Mouse (Mus musculus): ENCODE data around the gene Ralgps1. TPM values are rescaled to one million over a fixed set of nuclear protein-coding genes. Genes with fewer than 3 reads are reported as not detected.

Ralgps1 gene
- total and polyA plus RNA-seq, 3 experiments: 0.62 to 2.1 (median 1.5) TPM

GRCm38 (mm10) chr2:33350921-33351320 lies 20.4 kb downstream of the Ralgps1 start:
- Histone ChIP-seq H3K79me2 (replicated peaks; ENCODE audit: control insufficient read depth, extremely low read depth, insufficient read depth, poor library complexity, severe bottlenecking) (no peaks in the 10 kb centered on the region), H3K27me3 (replicated peaks) (no peaks in the 10 kb centered on the region), H3K4me2 (ENCODE audit: insufficient read depth, low read depth, poor library complexity, severe bottlenecking) (no peak overlapping the region), H3K9ac (ENCODE audit: insufficient read depth, low read depth) (no peak overlapping the region), H3K27ac (ENCODE audit: insufficient read depth, low read depth) (no peak overlapping the region), H3K9me3 (replicated peaks; ENCODE audit: low read length) (no peaks in the 10 kb centered on the region), H3K36me3 (replicated peaks in 1 of 2; ENCODE audit: control insufficient read depth in 1 of 2, insufficient read depth in 1 of 2, low read length in 1 of 2) (no peaks in the 10 kb centered on the region), H3K4me3 (replicated peaks in 1 of 3; ENCODE audit: low read depth in 2 of 3, low read length in 2 of 3, poor library complexity in 1 of 3) (no peak overlapping the region), H3K4me1 (ENCODE audit: control insufficient read depth in 1 of 2, insufficient read depth in 2 of 2) (peaks cover 10 to 53% of the 10 kb centered on the region in 2 experiments)
- dilution Hi-C loops (cut with MboI; ENCODE audit: extremely low pct_ligation_motif_present, extremely low pct_unique_long_range_greater_than_20kb, low sequenced_read_pairs): no loop called here
- DNase-seq (ENCODE audit: extremely low read depth): no peak
- TF ChIP-seq POLR2AphosphoS2 (IDR thresholded peaks at IDR 0.05; ENCODE audit: low read depth, low read length): no peak
- TF ChIP-seq RCOR1 (conservative IDR thresholded peaks at IDR 0.05; ENCODE audit: low read depth, low read length): no peak
- TF ChIP-seq ZNF384 (IDR thresholded peaks at IDR 0.05; ENCODE audit: low read depth, low read length): no peak
- no peak for TF ChIP-seq NELFE (IDR thresholded peaks at IDR 0.05; ENCODE audit: low read depth, low read length)
- no peak for TF ChIP-seq USF1 (IDR thresholded peaks at IDR 0.05; ENCODE audit: low read depth, low read length)
- no peak for TF ChIP-seq JUND (conservative IDR thresholded peaks at IDR 0.05; ENCODE audit: low read depth, low read length)
- TF ChIP-seq HCFC1 (IDR thresholded peaks at IDR 0.05; ENCODE audit: low read depth, low read length): no peak
- no peak for TF ChIP-seq PAX5 (IDR thresholded peaks at IDR 0.05; ENCODE audit: low read length)
- TF ChIP-seq BHLHE40 (IDR thresholded peaks at IDR 0.05; ENCODE audit: low read depth, low read length): no peak
- TF ChIP-seq MYC (IDR thresholded peaks at IDR 0.05; ENCODE audit: low read depth, low read length): no peak
- no peak for TF ChIP-seq USF2 (conservative IDR thresholded peaks at IDR 0.05; ENCODE audit: low read depth, low read length)
- no peak for TF ChIP-seq CTCF (conservative IDR thresholded peaks at IDR 0.05 in 1 of 2, IDR thresholded peaks at IDR 0.05 in 1 of 2; ENCODE audit: low read depth in 2 of 2, low read length in 2 of 2)
- TF ChIP-seq MEF2A (IDR thresholded peaks at IDR 0.05; ENCODE audit: borderline replicate concordance, low read depth, low read length): no peak
- TF ChIP-seq KAT2A (IDR thresholded peaks at IDR 0.05; ENCODE audit: insufficient replicate concordance, low read length): no peak
- TF ChIP-seq SMC3 (IDR thresholded peaks at IDR 0.05; ENCODE audit: low read depth, low read length): no peak
- TF ChIP-seq MXI1 (IDR thresholded peaks at IDR 0.05; ENCODE audit: low read depth, low read length): no peak
- TF ChIP-seq ELF1 (IDR thresholded peaks at IDR 0.05; ENCODE audit: low read depth, low read length): no peak
- TF ChIP-seq POLR2A (IDR thresholded peaks at IDR 0.05; ENCODE audit: low read depth, low read length): no peak
- TF ChIP-seq GABPA (IDR thresholded peaks at IDR 0.05; ENCODE audit: insufficient replicate concordance, low read depth, low read length): no peak
- no peak for TF ChIP-seq ETS1 (conservative IDR thresholded peaks at IDR 0.05; ENCODE audit: low read depth, low read length)
- in situ Hi-C loops (cut with MboI; ENCODE audit: low pct_ligation_motif_present, low pct_unique_long_range_greater_than_20kb, low sequenced_read_pairs): loop anchor here (5.0 to 25.0 kb wide), 3 partner anchors 51 to 364 kb away; partner anchors contain the start of gene Slc2a8

- DNase-seq (ENCODE audit: extremely low read depth): no peak
- TF ChIP-seq SMC3 (IDR thresholded peaks at IDR 0.05; ENCODE audit: low read depth, low read length) (no peak), BHLHE40 (IDR thresholded peaks at IDR 0.05; ENCODE audit: low read depth, low read length) (no peak), EP300 (IDR thresholded peaks at IDR 0.05; ENCODE audit: low read length) (no peak), POLR2AphosphoS2 (IDR thresholded peaks at IDR 0.05; ENCODE audit: low read depth, low read length) (no peak), NELFE (IDR thresholded peaks at IDR 0.05; ENCODE audit: low read depth, low read length) (no peak), ETS1 (conservative IDR thresholded peaks at IDR 0.05; ENCODE audit: low read depth, low read length) (no peak), E2F4 (IDR thresholded peaks at IDR 0.05; ENCODE audit: insufficient replicate concordance, low read depth, low read length) (no peak), ZKSCAN1 (IDR thresholded peaks at IDR 0.05; ENCODE audit: borderline replicate concordance, low read depth, low read length) (no peak), TBP (conservative IDR thresholded peaks at IDR 0.05; ENCODE audit: low read depth, low read length) (no peak), MYC (IDR thresholded peaks at IDR 0.05; ENCODE audit: low read depth, low read length) (no peak), KAT2A (IDR thresholded peaks at IDR 0.05; ENCODE audit: insufficient replicate concordance, low read length) (no peak), MAFK (IDR thresholded peaks at IDR 0.05; ENCODE audit: insufficient replicate concordance, low read length) (no peak), CHD1 (IDR thresholded peaks at IDR 0.05; ENCODE audit: low read depth, low read length) (no peak), ZNF384 (IDR thresholded peaks at IDR 0.05; ENCODE audit: low read depth, low read length) (no peak), USF1 (IDR thresholded peaks at IDR 0.05; ENCODE audit: low read depth, low read length) (no peak)
- Histone ChIP-seq H3K4me2 (ENCODE audit: insufficient read depth, low read depth, poor library complexity, severe bottlenecking) (no peak overlapping the region), H3K27me3 (replicated peaks) (no peaks in the 10 kb centered on the region), H3K79me2 (replicated peaks; ENCODE audit: control insufficient read depth, extremely low read depth, insufficient read depth, poor library complexity, severe bottlenecking) (no peaks in the 10 kb centered on the region), H3K9ac (ENCODE audit: insufficient read depth, low read depth) (no peak overlapping the region), H3K4me1 (ENCODE audit: control insufficient read depth in 1 of 2, insufficient read depth in 2 of 2) (peaks cover 16 to 66% of the 10 kb centered on the region in 2 experiments), H3K9me3 (replicated peaks; ENCODE audit: low read length) (no peaks in the 10 kb centered on the region), H3K27ac (ENCODE audit: insufficient read depth, low read depth) (no peak overlapping the region), H3K36me3 (replicated peaks in 1 of 2; ENCODE audit: control insufficient read depth in 1 of 2, insufficient read depth in 1 of 2, low read length in 1 of 2) (peaks cover 0 to 1% of the 10 kb centered on the region in 2 experiments), H3K4me3 (replicated peaks in 1 of 3; ENCODE audit: low read depth in 2 of 3, low read length in 2 of 3, poor library complexity in 1 of 3) (no peak overlapping the region)
- dilution Hi-C loops (cut with MboI; ENCODE audit: extremely low pct_ligation_motif_present, extremely low pct_unique_long_range_greater_than_20kb, low sequenced_read_pairs): no loop called here
- in situ Hi-C loops (cut with MboI; ENCODE audit: low pct_ligation_motif_present, low pct_unique_long_range_greater_than_20kb, low sequenced_read_pairs): no loop called here
Measured at GRCm38 (mm10) chr2:33349581-33349980, 21.7 kb downstream of the Ralgps1 start.

All from CH12.LX (cell line).